Mouse (Mus musculus) forebrain, embryonic 14.5 days (tissue): ENCODE results near the gene Ankrd7. TPM values are rescaled to one million over a fixed set of nuclear protein-coding genes. Genes with fewer than 3 reads are reported as not detected.

Source experiments
- polyA plus RNA-seq: library from polyadenylated mRNA; unstranded; fragments of >200 nt; fragmentation: Nextera tagmentation; extraction: Ambion mirVana; gene quantifications from 2 replicates; pipeline ENCODE4 v1.2.1, GENCODE M21; 2014

Ankrd7 gene
- polyA plus RNA-seq, 1 experiment from 2014 or later = not detected

Other genes with a start within 250 kb of the Ankrd7 start
- gene Lsm8, start 17.7 kb upstream of the Ankrd7 start, polyA plus RNA-seq = 154 and 194 TPM in 2 replicates